Mouse (Mus musculus) kidney, embryonic 14.5 days (tissue): ENCODE measurements around the gene Slc5a11. TPM values are rescaled to one million over a fixed set of nuclear protein-coding genes. Genes with fewer than 3 reads are reported as not detected.

Source experiments
- ATAC-seq: fragments of 200-750 bp; cut with Nextera tagmentation; 2 replicates; pipeline ENCODE4 v1.8.0; 2017; ENCODE audit warnings: moderate number of reproducible peaks, mild to moderate bottlenecking, moderate TSS enrichment, moderate library complexity; ENCODE audit not compliant: low FRiP score, low TSS enrichment
- H3K27ac ChIP-seq: fragments of 300-500 bp; sonication (generic); 2 replicates; pipeline ENCODE4 v1.5.1; 2014; ENCODE audit warnings: low read depth, mild to moderate bottlenecking, low read length, moderate library complexity, mixed read lengths
- H3K27me3 ChIP-seq: fragments of 300-500 bp; sonication (generic); 2 replicates; pipeline ENCODE4 v1.6.1; 2014; ENCODE audit warnings: mild to moderate bottlenecking, low read length; ENCODE audit not compliant: control insufficient read depth, insufficient read depth
- H3K36me3 ChIP-seq: fragments of 300-500 bp; sonication (generic); 2 replicates; pipeline ENCODE4 v1.6.1; 2014; ENCODE audit warnings: low read length, mixed read lengths; ENCODE audit not compliant: control insufficient read depth, insufficient read depth
- H3K4me1 ChIP-seq: fragments of 300-500 bp; sonication (generic); 2 replicates; pipeline ENCODE4 v1.6.1; 2014; ENCODE audit warnings: low read length, mixed read lengths; ENCODE audit not compliant: control insufficient read depth, insufficient read depth
- H3K4me2 ChIP-seq: fragments of 300-500 bp; sonication (generic); replicated peaks from 2 replicates; pipeline ENCODE4 v1.6.1; 2014; ENCODE audit warnings: low read depth, mild to moderate bottlenecking, low read length
- H3K4me3 ChIP-seq: fragments of 300-500 bp; sonication (generic); 2 replicates; pipeline ENCODE4 v1.5.1; 2014; ENCODE audit warnings: mild to moderate bottlenecking, low read length
- H3K9ac ChIP-seq: fragments of 300-500 bp; sonication (generic); 2 replicates; pipeline ENCODE4 v1.6.1; 2014; ENCODE audit warnings: low read depth, mild to moderate bottlenecking, low read length, moderate library complexity
- H3K9me3 ChIP-seq: fragments of 300-500 bp; sonication (generic); 2 replicates; pipeline ENCODE4 v1.6.1; 2016; ENCODE audit warnings: low read length; ENCODE audit not compliant: control insufficient read depth
- WGBS: fragments of 180-500 bp; shearing (Covaris S2); extraction: QIAGEN DNeasy Blood & Tissue Kit; methylation state at CpG from one replicate; pipeline ENCODE4 v1.1.7; 2014; 5-methylcytosine and 5-hydroxymethylcytosine counted together
- polyA plus RNA-seq: library from polyadenylated mRNA; unstranded; fragments of >200 nt; fragmentation: Nextera tagmentation; extraction: Ambion mirVana; gene quantifications from 2 replicates; pipeline ENCODE4 v1.2.1, GENCODE M21; 2014

Gene Slc5a11
- polyA plus RNA-seq, 1 experiment from 2014 or later: 1.9 TPM

DNA sequence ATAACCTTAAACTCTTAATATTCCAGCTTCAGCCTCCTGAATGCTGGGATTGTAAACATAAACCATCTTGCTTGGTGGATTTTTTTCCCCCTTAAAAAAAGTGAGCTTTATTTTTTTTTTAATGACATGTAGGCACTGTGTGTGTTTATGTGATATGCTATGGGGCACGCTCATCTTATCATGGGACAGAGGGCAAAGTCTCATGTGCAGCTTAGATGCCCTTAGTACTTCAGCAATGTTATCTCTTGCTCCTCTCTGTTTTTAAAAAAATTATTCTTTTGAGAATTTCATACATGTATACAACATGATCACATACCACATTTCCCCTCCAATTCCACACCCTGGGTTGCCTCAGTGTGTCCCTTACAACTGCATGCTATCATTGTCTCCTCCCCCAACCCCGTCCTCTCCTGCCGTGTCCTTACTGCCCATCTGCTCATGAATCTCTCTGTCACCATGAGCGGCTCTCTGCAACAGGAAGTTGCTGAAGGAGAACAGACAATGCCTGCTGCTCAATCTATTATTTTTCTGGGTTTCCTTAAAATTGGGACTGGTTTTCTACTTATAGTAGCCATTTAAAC is 32.0 kb downstream of the Slc5a11 start:
- 25% methylated on average over 4 of the region's 4 CpGs for WGBS

DNA sequence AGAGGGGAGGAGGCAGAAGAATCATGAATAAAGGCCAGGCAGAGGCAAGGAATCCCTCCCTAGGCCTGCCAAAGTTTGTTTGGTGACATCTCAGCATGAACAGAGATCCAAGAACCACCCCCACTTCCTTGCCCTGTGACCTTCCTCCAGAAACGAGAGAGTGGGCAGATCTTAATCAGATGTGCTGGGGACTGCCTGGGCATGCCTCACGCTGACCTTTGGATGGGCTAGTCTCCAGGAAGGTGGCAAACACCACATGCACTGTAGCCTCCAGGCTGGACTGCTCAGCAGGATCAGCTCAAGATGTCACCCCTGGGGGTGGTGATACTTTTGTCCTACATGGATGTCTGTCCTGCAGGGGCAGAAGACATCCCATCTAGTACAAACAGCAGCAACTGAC is 33.6 kb downstream of the Slc5a11 start:
- Histone ChIP-seq H3K9me3 (no peaks in the 10 kb centered on the region), H3K27ac (no peak overlapping the region), H3K36me3 (no peaks in the 10 kb centered on the region), H3K27me3 (no peaks in the 10 kb centered on the region), H3K4me1 (no peaks in the 10 kb centered on the region), H3K4me3 (no peak overlapping the region), H3K4me2 (no peak overlapping the region), H3K9ac (no peak overlapping the region)
- WGBS: 34% methylated on average over 2 of the region's 2 CpGs
- ATAC-seq: no peak

More for the DNA sequence above, 32.0 kb downstream of the Slc5a11 start:
- H3K4me3 ChIP-seq: no peak overlapping the region
- no peak overlapping the region for H3K9ac ChIP-seq
- no peak for ATAC-seq
- no peaks in the 10 kb centered on the region for H3K9me3 ChIP-seq
- no peak overlapping the region for H3K4me2 ChIP-seq
- H3K27me3 ChIP-seq: no peaks in the 10 kb centered on the region
- H3K4me1 ChIP-seq: no peaks in the 10 kb centered on the region
- no peaks in the 10 kb centered on the region for H3K36me3 ChIP-seq
- no peak overlapping the region for H3K27ac ChIP-seq

DNA sequence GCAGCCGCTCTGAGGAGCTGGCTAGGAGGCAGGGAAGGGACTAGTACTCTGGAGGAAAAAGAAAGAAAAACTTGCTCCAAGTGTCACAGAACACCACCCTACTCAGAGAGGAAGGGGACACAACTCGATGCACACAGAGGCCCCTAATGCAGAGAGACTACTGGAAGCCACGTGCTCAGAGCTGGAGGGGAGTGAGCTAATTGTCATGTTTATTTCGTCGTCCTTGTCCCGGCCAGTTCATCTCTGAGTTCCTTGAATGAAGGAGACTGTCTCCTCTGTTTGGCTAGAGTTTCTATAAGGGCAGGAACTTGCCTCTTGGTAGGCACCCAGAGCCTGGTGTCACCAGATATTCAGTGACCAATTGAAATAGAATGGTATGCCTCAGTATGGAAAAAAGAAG is 36.8 kb downstream of the Slc5a11 start:
- H3K36me3 ChIP-seq: no peaks in the 10 kb centered on the region
- no peak overlapping the region for H3K9ac ChIP-seq
- no peaks in the 10 kb centered on the region for H3K4me1 ChIP-seq
- WGBS: 54% methylated on average over 6 of the region's 6 CpGs
- H3K27me3 ChIP-seq: no peaks in the 10 kb centered on the region
- H3K4me2 ChIP-seq: no peak overlapping the region
- H3K27ac ChIP-seq: no peak overlapping the region
- H3K4me3 ChIP-seq: no peak overlapping the region
- no peak for ATAC-seq
- no peaks in the 10 kb centered on the region for H3K9me3 ChIP-seq

DNA sequence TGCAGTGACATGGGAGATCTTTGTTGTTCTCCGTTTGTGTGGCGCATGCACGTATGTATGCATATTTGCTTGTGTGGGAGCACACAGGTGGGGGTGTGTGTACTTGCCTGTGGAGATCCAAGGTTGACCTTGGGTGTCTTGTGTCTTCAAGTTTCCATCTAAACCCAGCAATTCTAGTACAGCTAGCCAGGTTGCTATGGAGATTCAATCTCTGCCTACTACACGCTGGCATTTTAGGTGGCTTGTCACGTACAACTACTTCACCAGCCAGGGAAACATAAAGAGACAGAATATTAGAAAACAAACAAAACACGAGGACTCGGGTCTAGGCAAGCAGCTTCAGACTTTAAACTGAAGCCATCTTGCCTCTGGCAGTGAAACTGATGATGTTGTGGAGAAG is 38.8 kb downstream of the Slc5a11 start:
- Histone ChIP-seq H3K36me3 (no peaks in the 10 kb centered on the region), H3K4me1 (no peaks in the 10 kb centered on the region), H3K27ac (no peak overlapping the region), H3K4me3 (no peak overlapping the region), H3K27me3 (no peaks in the 10 kb centered on the region), H3K4me2 (no peak overlapping the region), H3K9ac (no peak overlapping the region), H3K9me3 (no peaks in the 10 kb centered on the region)
- WGBS: 77% methylated on average over 7 of the region's 7 CpGs
- no peak for ATAC-seq

DNA sequence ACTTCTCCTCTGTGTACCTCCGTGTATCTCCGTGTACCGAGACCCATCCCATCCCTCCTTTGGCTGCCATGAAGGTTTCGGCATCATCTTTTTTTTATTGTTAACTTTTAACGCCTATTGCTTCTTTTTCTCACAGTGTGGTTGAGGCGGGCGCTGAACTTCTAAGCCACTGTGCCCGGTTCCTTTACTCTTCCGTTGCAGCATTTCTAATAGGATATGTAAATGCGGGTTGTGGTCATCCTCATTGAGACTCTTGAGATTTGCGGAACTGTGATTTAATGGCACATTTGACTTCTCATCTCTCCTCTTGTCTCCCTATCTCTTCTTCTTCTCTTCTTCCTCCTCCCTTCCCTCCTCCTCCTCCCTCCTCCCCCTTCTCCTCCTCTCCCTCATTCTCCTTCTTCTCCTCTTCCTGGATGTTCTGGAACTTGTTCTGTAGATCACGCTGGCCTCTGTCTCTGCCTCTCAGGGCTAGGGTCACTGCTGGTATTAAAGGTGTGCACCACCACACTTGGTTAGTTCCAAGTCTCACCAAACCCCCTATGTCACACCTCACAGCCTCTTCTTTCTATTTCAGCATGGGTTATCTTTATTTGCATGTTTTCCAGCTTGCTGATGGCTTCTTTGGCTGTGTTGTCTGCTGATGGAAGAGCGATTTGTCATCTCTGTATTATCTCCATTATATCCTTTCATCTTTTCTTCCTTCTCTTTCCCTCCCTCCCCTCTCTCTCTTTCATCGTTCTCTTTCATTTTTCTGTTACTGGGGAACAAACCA is 39.8 kb downstream of the Slc5a11 start:
- no peak overlapping the region for H3K4me3 ChIP-seq
- no peak overlapping the region for H3K27ac ChIP-seq
- H3K4me2 ChIP-seq: no peak overlapping the region
- no peaks in the 10 kb centered on the region for H3K4me1 ChIP-seq
- H3K9ac ChIP-seq: no peak overlapping the region
- H3K36me3 ChIP-seq: no peaks in the 10 kb centered on the region
- no peaks in the 10 kb centered on the region for H3K9me3 ChIP-seq
- 90% methylated on average over 14 of the region's 14 CpGs for WGBS
- no peaks in the 10 kb centered on the region for H3K27me3 ChIP-seq
- no peak for ATAC-seq

DNA sequence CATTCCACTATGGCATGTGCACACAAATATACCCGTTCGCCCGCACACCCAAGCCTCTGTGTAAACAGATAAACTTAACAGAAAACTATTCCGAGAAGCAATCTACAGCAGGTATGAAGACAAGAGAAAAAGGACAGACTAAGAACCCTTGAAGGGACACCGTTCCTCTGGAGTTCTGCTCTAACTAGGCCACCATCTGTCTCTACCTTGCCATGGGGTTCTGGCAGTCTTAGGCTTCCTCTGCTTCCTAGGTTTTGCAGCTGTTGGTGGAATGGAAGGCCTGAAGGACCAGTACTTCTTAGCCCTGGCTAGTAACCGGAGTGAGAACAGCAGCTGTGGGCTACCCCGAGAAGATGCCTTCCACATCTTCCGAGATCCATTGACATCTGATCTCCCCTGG is 43.5 kb downstream of the Slc5a11 start:
- H3K4me2 ChIP-seq: no peak overlapping the region
- no peaks in the 10 kb centered on the region for H3K36me3 ChIP-seq
- no peak overlapping the region for H3K4me3 ChIP-seq
- 81% methylated on average over 8 of the region's 8 CpGs for WGBS
- ATAC-seq: no peak
- H3K9me3 ChIP-seq: no peaks in the 10 kb centered on the region
- no peaks in the 10 kb centered on the region for H3K27me3 ChIP-seq
- no peaks in the 10 kb centered on the region for H3K4me1 ChIP-seq
- no peak overlapping the region for H3K27ac ChIP-seq
- H3K9ac ChIP-seq: no peak overlapping the region

DNA sequence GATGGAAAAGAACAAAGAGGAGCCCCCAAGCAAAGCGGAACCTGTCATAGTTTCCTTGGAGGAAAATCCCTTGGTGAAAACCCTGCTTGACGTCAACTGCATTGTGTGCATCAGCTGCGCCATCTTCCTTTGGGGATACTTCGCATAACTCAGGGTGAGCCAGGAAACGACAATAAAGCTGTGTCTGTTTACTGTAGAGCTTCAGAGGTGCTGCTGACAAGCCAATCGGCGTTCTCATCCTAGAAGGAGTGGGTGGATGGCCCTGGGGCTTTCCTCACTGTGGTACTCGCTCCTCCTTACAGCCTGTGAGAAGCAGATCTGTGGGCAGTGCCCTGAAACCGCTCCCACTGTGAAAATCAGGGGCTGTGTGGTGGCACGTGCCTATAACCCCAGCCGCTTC is 58.5 kb downstream of the Slc5a11 start:
- H3K4me1 ChIP-seq: no peaks in the 10 kb centered on the region
- no peak overlapping the region for H3K9ac ChIP-seq
- no peaks in the 10 kb centered on the region for H3K9me3 ChIP-seq
- peaks cover 4% of the 10 kb centered on the region; the same call in 1 of the 2 replicates for H3K36me3 ChIP-seq
- H3K27ac ChIP-seq: no peak overlapping the region
- 0 out of 2 replicates have a peak, but pooled peaks have one; percentile 20 for ATAC-seq
- 69% methylated on average over 11 of the region's 11 CpGs for WGBS
- no peak overlapping the region for H3K4me3 ChIP-seq
- H3K4me2 ChIP-seq: no peak overlapping the region
- no peaks in the 10 kb centered on the region for H3K27me3 ChIP-seq

DNA sequence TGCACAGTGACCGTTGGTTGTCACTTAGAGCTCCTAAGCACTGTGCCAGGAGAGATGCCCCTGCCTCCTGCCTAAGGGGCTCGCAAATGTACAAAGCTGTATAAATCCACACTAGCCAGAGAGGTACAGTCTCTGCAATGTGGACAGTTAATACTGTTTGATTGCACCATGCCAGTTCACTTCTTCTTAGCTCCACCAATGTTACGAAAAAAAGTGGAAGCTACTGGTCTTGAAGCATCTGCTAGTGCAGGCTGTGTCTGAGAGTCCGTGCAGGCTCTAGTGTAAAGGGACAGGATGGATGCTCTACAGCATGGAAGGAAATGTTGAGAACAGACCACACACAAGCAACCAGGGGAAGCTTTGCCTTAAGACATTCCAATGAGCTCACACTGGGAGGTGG is 62.0 kb downstream of the Slc5a11 start:
- no peak overlapping the region for H3K4me3 ChIP-seq
- H3K36me3 ChIP-seq: peaks cover 25% of the 10 kb centered on the region; the same call in 1 of the 2 replicates
- H3K4me1 ChIP-seq: no peaks in the 10 kb centered on the region
- no peak for ATAC-seq
- no peak overlapping the region for H3K9ac ChIP-seq
- no peaks in the 10 kb centered on the region for H3K27me3 ChIP-seq
- 92% methylated on average over 4 of the region's 4 CpGs for WGBS
- H3K4me2 ChIP-seq: no peak overlapping the region
- H3K9me3 ChIP-seq: no peaks in the 10 kb centered on the region
- no peak overlapping the region for H3K27ac ChIP-seq

DNA sequence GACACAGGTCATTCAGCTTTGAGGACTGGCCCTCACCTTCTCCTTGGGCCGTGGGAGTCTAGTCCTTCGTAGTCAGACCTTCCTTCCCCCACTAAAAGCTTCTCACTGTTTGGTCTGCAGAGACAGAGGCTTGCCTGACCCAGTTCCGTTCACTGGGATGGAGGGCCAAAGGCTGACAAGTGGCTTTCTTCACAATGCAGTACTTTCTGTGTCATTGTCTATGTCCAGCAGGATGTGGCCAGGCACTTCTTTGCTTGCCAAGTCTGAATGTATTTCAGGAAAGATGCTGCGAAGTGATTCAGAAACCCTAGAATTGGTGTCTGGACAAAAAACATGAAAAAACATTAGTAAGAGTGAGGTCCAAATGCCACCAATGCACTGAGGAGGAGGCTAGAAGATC is 65.2 kb downstream of the Slc5a11 start:
- WGBS: 82% methylated on average over 4 of the region's 4 CpGs
- Histone ChIP-seq H3K4me1 (no peaks in the 10 kb centered on the region), H3K4me2 (no peak overlapping the region), H3K4me3 (no peak overlapping the region), H3K36me3 (peaks cover 31% of the 10 kb centered on the region; the same call in 1 of the 2 replicates), H3K27me3 (no peaks in the 10 kb centered on the region), H3K9me3 (no peaks in the 10 kb centered on the region), H3K9ac (no peak overlapping the region), H3K27ac (no peak overlapping the region)
- ATAC-seq: no peak
